Mouse (Mus musculus): ENCODE measurements around the gene Slc2a6. TPM values are rescaled to one million over a fixed set of nuclear protein-coding genes. Genes with fewer than 3 reads are reported as not detected.

Slc2a6 gene
- polyA plus RNA-seq (2017; shearing (Covaris generic)): 3.6 TPM

DNA sequence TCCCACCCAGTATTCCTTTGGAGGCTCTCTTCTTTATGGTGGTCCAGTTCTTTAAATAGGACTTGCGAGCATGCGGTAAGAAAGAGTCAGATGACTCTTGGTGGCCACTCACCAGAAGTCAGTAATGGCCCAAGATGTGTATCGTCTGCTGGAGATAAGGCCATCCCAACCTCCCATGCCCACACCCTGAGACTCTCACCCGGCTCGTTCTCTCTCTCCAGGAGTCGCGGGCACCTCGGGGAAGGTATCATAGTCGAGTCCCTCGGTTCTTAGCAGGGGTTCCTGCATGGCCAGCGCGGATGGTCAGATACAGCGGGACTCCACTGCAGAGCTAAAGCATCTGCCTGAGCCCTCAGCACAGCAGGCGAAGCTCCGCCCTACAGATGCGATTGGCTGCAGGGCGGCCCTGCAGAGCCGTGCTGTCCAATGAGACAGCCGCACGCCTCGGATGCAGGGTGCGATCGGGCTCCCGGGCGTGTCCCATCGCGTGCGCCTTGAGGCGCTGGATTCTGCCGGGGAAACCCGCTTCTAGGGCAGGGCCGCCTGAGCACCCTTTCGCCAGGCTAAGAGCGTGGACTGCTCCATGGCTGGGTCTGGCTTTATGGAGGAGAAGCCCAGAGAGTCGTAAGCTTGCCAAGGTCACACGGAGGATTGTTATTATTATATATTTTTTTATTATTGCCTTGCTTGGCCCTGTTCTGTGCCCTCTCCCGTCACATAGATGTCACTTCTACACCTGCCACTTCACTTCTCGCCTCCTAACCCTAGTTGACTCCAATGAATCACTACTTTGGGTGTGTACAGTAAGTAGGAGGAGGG, at the start of gene Slc2a6:
Gene Slc2a6, minus strand, starts transcription at position 381 of the 819 bp plus-strand sequence.

DNA sequence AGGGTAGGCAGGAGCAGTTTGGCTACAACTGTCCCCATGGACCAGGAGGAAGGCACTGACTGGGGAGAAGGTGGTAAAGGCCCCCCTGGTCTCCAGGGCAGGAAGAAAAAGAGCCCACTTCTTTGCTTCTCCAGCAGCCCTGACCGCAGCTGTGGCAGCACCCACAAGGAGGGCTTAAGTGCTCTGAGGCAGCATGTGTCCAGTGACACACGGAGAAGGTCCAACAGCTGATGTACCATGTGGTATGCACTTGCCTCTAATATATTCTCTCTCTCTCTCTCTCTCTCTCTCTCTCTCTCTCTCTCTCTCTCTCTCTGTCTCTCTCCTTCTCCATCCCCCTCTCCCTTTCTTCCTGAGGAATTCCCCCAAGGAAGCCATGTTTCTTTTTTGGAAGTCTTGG, 44.2 kb upstream of the Slc2a6 start, which contains the start of gene Mymk:
Gene Mymk, minus strand, starts transcription at position 202 of the 400 bp plus-strand sequence.

DNA sequence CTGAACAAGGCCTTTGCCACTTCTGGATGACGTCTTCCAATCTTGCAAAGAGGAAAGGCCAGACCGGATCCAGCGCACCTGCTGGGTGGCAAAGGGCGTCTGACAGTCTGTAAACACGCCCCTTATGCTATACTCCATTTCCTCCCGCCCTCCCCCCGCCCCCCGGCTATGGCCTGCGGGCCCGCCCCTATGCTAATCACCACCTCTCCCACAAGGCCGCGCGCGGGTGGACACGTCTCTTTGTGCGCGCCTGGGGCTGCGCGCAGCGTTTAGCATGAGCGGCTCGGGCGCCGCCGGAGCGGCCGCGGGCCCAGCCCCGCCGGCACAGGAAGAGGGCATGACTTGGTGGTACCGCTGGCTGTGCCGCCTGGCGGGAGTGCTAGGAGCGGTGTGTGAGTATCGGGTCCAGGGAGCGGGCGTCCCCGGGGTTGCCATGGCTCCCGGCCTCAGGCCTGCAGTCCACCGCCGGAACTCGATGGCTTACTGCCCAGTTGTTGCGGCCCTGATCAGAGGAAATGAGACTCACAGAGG, 18.0 kb downstream of the Slc2a6 start, which contains the start of gene Cacfd1:
Gene Cacfd1, plus strand, starts transcription at position 213 of the 531 bp plus-strand sequence.

DNA sequence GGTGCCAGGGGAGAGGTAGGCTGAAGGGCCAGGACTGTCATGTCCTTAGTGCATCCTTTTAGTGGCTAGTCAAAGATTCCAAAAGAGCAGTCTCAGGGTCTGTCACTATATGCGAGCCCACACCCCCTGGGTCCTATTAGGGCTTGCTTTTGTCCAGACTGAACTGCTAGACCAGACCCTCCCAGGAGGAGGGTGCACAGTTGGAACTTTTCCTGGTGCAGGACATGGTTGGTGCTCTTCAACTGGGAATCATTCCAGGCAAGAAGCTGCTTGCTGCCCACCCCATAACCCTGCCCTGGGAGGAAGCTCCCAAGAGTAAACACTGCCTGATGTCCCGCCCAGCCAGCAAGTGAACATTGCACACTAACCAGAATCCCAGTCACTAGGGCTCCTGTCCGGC, 54.7 kb downstream of the Slc2a6 start, which contains the start of gene Adamts13:
Gene Adamts13, plus strand, starts transcription at position 301 of the 400 bp plus-strand sequence.

Other genes starting within 250 kb of the Slc2a6 start
- gene Abo, start 163.0 kb downstream of the Slc2a6 start, polyA plus RNA-seq (2017; shearing (Covaris generic)): not detected
- gene Surf6, start 125.1 kb downstream of the Slc2a6 start, polyA plus RNA-seq (2017; shearing (Covaris generic)): 51.6 TPM
- gene Med22, start 117.3 kb downstream of the Slc2a6 start, polyA plus RNA-seq (2017; shearing (Covaris generic)): 39.5 TPM
- gene Rpl7a, start 117.2 kb downstream of the Slc2a6 start, polyA plus RNA-seq (2017; shearing (Covaris generic)): 363 TPM
- 83.9 TPM for gene Surf2, start 111.6 kb downstream of the Slc2a6 start, polyA plus RNA-seq (2017; shearing (Covaris generic))
- 120 TPM for gene Surf1, start 111.5 kb downstream of the Slc2a6 start, polyA plus RNA-seq (2017; shearing (Covaris generic))
- gene Surf4, start 94.1 kb downstream of the Slc2a6 start, polyA plus RNA-seq (2017; shearing (Covaris generic)): 148 TPM
- 0.25 TPM for gene Stkld1, start 94.0 kb downstream of the Slc2a6 start, polyA plus RNA-seq (2017; shearing (Covaris generic))
- 79.3 TPM for gene Rexo4, start 63.6 kb downstream of the Slc2a6 start, polyA plus RNA-seq (2017; shearing (Covaris generic))
- gene Adamts13, start 54.6 kb downstream of the Slc2a6 start, polyA plus RNA-seq (2017; shearing (Covaris generic)): not detected
- 21.8 TPM for gene Cacfd1, start 18.1 kb downstream of the Slc2a6 start, polyA plus RNA-seq (2017; shearing (Covaris generic))
- not detected for gene Mymk, start 44.2 kb upstream of the Slc2a6 start, polyA plus RNA-seq (2017; shearing (Covaris generic))
- gene Adamtsl2, start 51.4 kb upstream of the Slc2a6 start, polyA plus RNA-seq (2017; shearing (Covaris generic)): 0.26 TPM
- not detected for gene Fam163b, start 114.5 kb upstream of the Slc2a6 start, polyA plus RNA-seq (2017; shearing (Covaris generic))
- 0.17 TPM for gene Dbh, start 137.2 kb upstream of the Slc2a6 start, polyA plus RNA-seq (2017; shearing (Covaris generic))
- gene Sardh, start 220.3 kb upstream of the Slc2a6 start, polyA plus RNA-seq (2017; shearing (Covaris generic)): 4.0 TPM

All from CD4-positive, CD25-positive, alpha-beta regulatory T cell, adult 9 weeks (primary cell).